Mouse (Mus musculus): ENCODE data around the gene Nav1.

GRCm38 (mm10) chr1:135531981-135532380 is 75.1 kb downstream of the Nav1 start:
- TF ChIP-seq CTCF (IDR thresholded peaks at IDR 0.05; ENCODE audit: borderline replicate concordance, insufficient read depth, low read depth, low read length) (no peak), POLR2A (IDR thresholded peaks at IDR 0.05; ENCODE audit: borderline replicate concordance, insufficient read depth, low read length) (no peak)
